Mouse (Mus musculus) thymus, postnatal 0 days (tissue): ENCODE measurements around the gene Gm21256. TPM values are rescaled to one million over a fixed set of nuclear protein-coding genes. Genes with fewer than 3 reads are reported as not detected.
"Not testable (repeated sequence)": the region's sequence is repeated elsewhere in the genome, so short reads cannot be mapped to it uniquely, and the experiment has no call there.

Source experiments
- DNase-seq: peaks from one replicate; pipeline ENCODE4 v3.0.0-alpha.2; 2015; ENCODE audit warnings: low spot score
- polyA plus RNA-seq: library from polyadenylated mRNA; unstranded; fragments of >200 nt; fragmentation: Nextera tagmentation; extraction: Ambion mirVana; gene quantifications from 2 replicates; pipeline ENCODE4 v1.2.1, GENCODE M21; 2015

Gm21256 gene
- polyA plus RNA-seq = not detected in 2 replicates

DNA sequence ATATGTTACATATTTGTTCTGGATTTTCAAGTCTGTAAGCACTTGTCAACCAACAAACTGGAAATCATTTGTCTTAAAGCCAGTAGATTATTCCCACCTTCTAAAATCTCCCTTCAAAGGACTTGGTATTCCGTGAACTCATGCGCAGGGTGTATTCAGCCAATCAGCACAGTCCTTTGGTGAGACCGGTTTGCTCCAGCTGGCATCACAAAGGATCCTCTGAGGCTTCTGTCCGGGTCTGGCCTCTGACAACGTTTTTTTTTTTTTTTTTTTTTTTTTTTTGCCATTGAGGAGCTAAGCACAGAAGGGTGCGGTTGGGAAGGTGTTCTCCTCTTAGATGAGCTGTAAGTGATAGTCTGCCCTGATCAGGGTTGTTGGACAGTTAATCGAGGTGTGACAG, at the start of gene Gm21256:
Gene Gm21256, plus strand, starts transcription at position 301 of the 400 bp plus-strand sequence.
- not testable (repeated sequence) for DNase-seq

Other genes starting within 250 kb of the Gm21256 start
- gene Gm21170, start 240.1 kb downstream of the Gm21256 start, polyA plus RNA-seq = not detected in 2 replicates